Mouse (Mus musculus) gastrocnemius, postnatal 36 days (tissue): Measurements from ENCODE around the gene Ppm1n. TPM values are rescaled to one million over a fixed set of nuclear protein-coding genes. Genes with fewer than 3 reads are reported as not detected.
"Not testable (repeated sequence)": the region's sequence is repeated elsewhere in the genome, so short reads cannot be mapped to it uniquely, and the experiment has no call there.

ENCODE experiments used
- DNase-seq, 2 experiments: peaks; one replicate each; pipeline ENCODE4 v3.0.0; 2022
- intact Hi-C: fragments of 180-260 bp; cut with DNase I; formaldehyde crosslinking; loops from one replicate; pipeline ENCODE4 v1.15.1; 2025
- total RNA-seq, 2 experiments: library from RNA; stranded (reverse); gene quantifications; 2 replicates each; pipeline ENCODE4 v1.2.3; 2021

Gene Ppm1n
- total RNA-seq, 2 experiments from 2014 or later: 0.35 TPM; not detected in 1

GRCm38 (mm10) chr7:19290969-19291596 lies 11.2 kb upstream of the Ppm1n start:
- intact Hi-C loops: no loop called here
- peak; percentile 72 to 76 for DNase-seq

- peak in 1 of 2 experiments; percentile 54 for DNase-seq
- intact Hi-C loops: loop anchor here (5.0 kb wide), 1 partner anchor 107 kb away; the partner anchor contains the start of gene Eml2
These were observed 4.9 kb upstream of the Ppm1n start for GRCm38 (mm10) chr7:19284763-19285162.

- intact Hi-C loops: loop anchor here (2.0 to 5.0 kb wide), 3 partner anchors 15 to 106 kb away; partner anchors contain the start of gene Eml2
- no peak for DNase-seq
These were observed 3.5 kb upstream of the Ppm1n start for GRCm38 (mm10) chr7:19283406-19283804.

GRCm38 (mm10) chr7:19282791-19283405 lies 3.0 kb upstream of the Ppm1n start:
- no peak for DNase-seq
- intact Hi-C loops: loop anchor here (2.0 to 5.0 kb wide), 3 partner anchors 16 to 106 kb away; partner anchors contain the start of gene Eml2

- intact Hi-C loops: loop anchor here (2.0 to 5.0 kb wide), 3 partner anchors 16 to 105 kb away; partner anchors contain the start of gene Eml2
These were observed 2.5 kb upstream of the Ppm1n start, which contains the start of gene Rtn2 for GRCm38 (mm10) chr7:19282385-19282784. TSS of gene Rtn2 (plus strand) at chr7:19282624.

GRCm38 (mm10) chr7:19281680-19282304 lies 1.9 kb upstream of the Ppm1n start:
- not testable (repeated sequence) for DNase-seq
- intact Hi-C loops: loop anchor here (2.0 to 5.0 kb wide), 3 partner anchors 17 to 104 kb away; partner anchors contain the start of gene Eml2

More at GRCm38 (mm10) chr7:19282385-19282784, 2.5 kb upstream of the Ppm1n start, which contains the start of gene Rtn2:
- DNase-seq: peak; percentile 58 to 66

- intact Hi-C loops: no loop called here
These were observed 812 bp downstream of the Ppm1n start for GRCm38 (mm10) chr7:19279052-19279451.

GRCm38 (mm10) chr7:19276253-19276652 lies 3.6 kb downstream of the Ppm1n start:
- no peak for DNase-seq
- intact Hi-C loops: no loop called here

More at GRCm38 (mm10) chr7:19279052-19279451, 812 bp downstream of the Ppm1n start:
- no peak for DNase-seq

GRCm38 (mm10) chr7:19272173-19272764 lies 7.6 kb downstream of the Ppm1n start:
- no peak for DNase-seq
- intact Hi-C loops: no loop called here

GRCm38 (mm10) chr7:19271238-19272172 lies 8.4 kb downstream of the Ppm1n start, which contains the start of gene Vasp:
TSS of gene Vasp (minus strand) at chr7:19271817.
- intact Hi-C loops: no loop called here
- DNase-seq: peak; percentile 76 to 77

- intact Hi-C loops: no loop called here
- DNase-seq: no peak
These were observed 9.2 kb downstream of the Ppm1n start for GRCm38 (mm10) chr7:19270509-19271237.

GRCm38 (mm10) chr7:19269721-19270441 lies 10.0 kb downstream of the Ppm1n start:
- DNase-seq: peak in 1 of 2 experiments; percentile 61
- intact Hi-C loops: no loop called here

GRCm38 (mm10) chr7:19268993-19269681 lies 10.7 kb downstream of the Ppm1n start:
- intact Hi-C loops: no loop called here
- no peak for DNase-seq

- no peak for DNase-seq
- intact Hi-C loops: no loop called here
These were observed 12.8 kb downstream of the Ppm1n start for GRCm38 (mm10) chr7:19267051-19267450.

GRCm38 (mm10) chr7:19265928-19266822 lies 13.7 kb downstream of the Ppm1n start:
- no peak for DNase-seq
- intact Hi-C loops: no loop called here

- DNase-seq: no peak
- intact Hi-C loops: no loop called here
These were observed 14.7 kb downstream of the Ppm1n start for GRCm38 (mm10) chr7:19265147-19265546.

- no peak for DNase-seq
- intact Hi-C loops: no loop called here
These were observed 21.5 kb downstream of the Ppm1n start for GRCm38 (mm10) chr7:19258336-19258735.
